Mouse (Mus musculus): ENCODE data around the gene Gm12248.

- TF ChIP-seq POLR2A (IDR thresholded peaks at IDR 0.05; ENCODE audit: borderline replicate concordance, low read depth, low read length), result no peak
- no peak for TF ChIP-seq CTCF (IDR thresholded peaks at IDR 0.05; ENCODE audit: low read depth, low read length)
Measured at GRCm38 (mm10) chr11:58016371-58016770, 76.6 kb downstream of the Gm12248 start.
